Mouse (Mus musculus) cerebellum, adult 2 months (tissue): ENCODE measurements around the gene Ace3. TPM values are rescaled to one million over a fixed set of nuclear protein-coding genes. Genes with fewer than 3 reads are reported as not detected.

ENCODE experiments used
- DNase-seq, 2 experiments: peaks; one replicate each; pipeline ENCODE4 v3.0.0; 2021
- H3K27ac ChIP-seq: fragments of 200-500 bp; 2 replicates; pipeline ENCODE4 v1.5.1; 2012; ENCODE audit warnings: low read length, control low read depth, inconsistent platforms; ENCODE audit not compliant: insufficient read depth
- H3K27me3 ChIP-seq: fragments of 200-500 bp; 2 replicates; pipeline ENCODE4 v1.6.1; 2012; ENCODE audit warnings: inconsistent platforms, mild to moderate bottlenecking, low read length, moderate library complexity; ENCODE audit not compliant: control insufficient read depth, insufficient read depth
- H3K4me1 ChIP-seq: fragments of 200-500 bp; 2 replicates; pipeline ENCODE4 v1.6.1; 2011; ENCODE audit warnings: low read length; ENCODE audit not compliant: control insufficient read depth, insufficient read depth
- H3K4me3 ChIP-seq: fragments of 200-500 bp; replicated peaks from 2 replicates; pipeline ENCODE3; 2011; ENCODE audit warnings: mild to moderate bottlenecking, low read depth, low read length, control low read depth; ENCODE audit not compliant: insufficient read depth
- CTCF ChIP-seq: fragments of 200-500 bp; IDR thresholded peaks from 2 replicates; pipeline ENCODE4 v1.5.1; 2011; ENCODE audit warnings: low read depth, mild to moderate bottlenecking, control low read depth, low read length, moderate library complexity, borderline replicate concordance; ENCODE audit not compliant: insufficient read depth
- POLR2A ChIP-seq: fragments of 200-500 bp; IDR thresholded peaks from 2 replicates; pipeline ENCODE4 v1.6.1; 2011; ENCODE audit warnings: low read length, control low read depth, borderline replicate concordance; ENCODE audit not compliant: insufficient read depth
- whole genome bisulfite sequencing: fragments of 180-500 bp; shearing (Covaris S2); methylation state at CpG from one replicate; pipeline ENCODE4 v1.1.7; 2018; 5-methylcytosine and 5-hydroxymethylcytosine counted together
- polyA plus RNA-seq: library from polyadenylated mRNA; depleted of rRNA; stranded (reverse); fragments of >200 nt; gene quantifications from 2 replicates; pipeline ENCODE4 v1.2.3, GENCODE M21; 2012

Gene Ace3
- polyA plus RNA-seq, 1 experiment = not detected

- Histone ChIP-seq H3K4me3 (peak within 1 kb of the TSS; percentile 66), H3K4me1 (0 out of 2 replicates have a peak, but pooled peaks cover 2% of the 10 kb centered on the region), H3K27me3 (no peaks in the 10 kb centered on the region), H3K27ac (no peak within 1 kb of the TSS)
- DNase-seq = peak in 1 of 2 experiments; percentile 27
- WGBS = 2% methylated on average over 75 of the region's 76 CpGs
- no peak for TF ChIP-seq CTCF
- TF ChIP-seq POLR2A = no peak
Measured at GRCm38 (mm10) chr11:105967741-105968574, 26.5 kb upstream of the Ace3 start, which contains the start of gene Ace. Gene Ace (plus strand): TSS chr11:105967945.

GRCm38 (mm10) chr11:105968948-105969347 lies 25.5 kb upstream of the Ace3 start:
- WGBS = 63% methylated on average over 10 of the region's 10 CpGs
- no peak for TF ChIP-seq POLR2A
- TF ChIP-seq CTCF = no peak
- Histone ChIP-seq H3K4me3 (no peak overlapping the region), H3K27ac (no peak overlapping the region), H3K4me1 (peaks cover 8% of the 10 kb centered on the region), H3K27me3 (no peaks in the 10 kb centered on the region)
- no peak for DNase-seq

GRCm38 (mm10) chr11:105969516-105969915 lies 25.0 kb upstream of the Ace3 start:
- TF ChIP-seq CTCF = peak; percentile 52
- TF ChIP-seq POLR2A = no peak
- no peak for DNase-seq
- Histone ChIP-seq H3K4me3 (no peak overlapping the region), H3K27ac (no peak overlapping the region), H3K4me1 (peaks cover 13% of the 10 kb centered on the region), H3K27me3 (no peaks in the 10 kb centered on the region)
- WGBS = 71% methylated on average over 1 of the region's 1 CpGs

- peaks cover 29% of the 10 kb centered on the region for H3K4me1 ChIP-seq
- no peak overlapping the region for H3K27ac ChIP-seq
- 27% methylated on average over 6 of the region's 6 CpGs for WGBS
- no peak overlapping the region for H3K4me3 ChIP-seq
- H3K27me3 ChIP-seq = no peaks in the 10 kb centered on the region
- DNase-seq = peak; percentile 62 to 68
- TF ChIP-seq POLR2A (no peak), CTCF (no peak)
Measured at GRCm38 (mm10) chr11:105974593-105974992, 19.9 kb upstream of the Ace3 start.

- WGBS = 10% methylated on average over 3 of the region's 3 CpGs
- Histone ChIP-seq H3K27me3 (no peaks in the 10 kb centered on the region), H3K27ac (no peak overlapping the region), H3K4me1 (peaks cover 29% of the 10 kb centered on the region), H3K4me3 (no peak overlapping the region)
- DNase-seq = peak; percentile 59 to 73
- TF ChIP-seq CTCF = no peak
- TF ChIP-seq POLR2A = no peak
Measured at GRCm38 (mm10) chr11:105975050-105975449, 19.4 kb upstream of the Ace3 start.

GRCm38 (mm10) chr11:105975636-105976035 lies 18.8 kb upstream of the Ace3 start:
- no peak for TF ChIP-seq POLR2A
- no peak for TF ChIP-seq CTCF
- 95% methylated on average over 5 of the region's 5 CpGs for WGBS
- Histone ChIP-seq H3K27me3 (no peaks in the 10 kb centered on the region), H3K27ac (no peak overlapping the region), H3K4me3 (no peak overlapping the region), H3K4me1 (peaks cover 29% of the 10 kb centered on the region)
- DNase-seq = no peak

GRCm38 (mm10) chr11:105978232-105978631 lies 16.2 kb upstream of the Ace3 start:
- Histone ChIP-seq H3K4me3 (no peak overlapping the region), H3K27me3 (no peaks in the 10 kb centered on the region), H3K27ac (no peak overlapping the region), H3K4me1 (peaks cover 29% of the 10 kb centered on the region)
- 9% methylated on average over 2 of the region's 2 CpGs for WGBS
- peak; percentile 59 to 75 for DNase-seq
- no peak for TF ChIP-seq CTCF
- TF ChIP-seq POLR2A = no peak

GRCm38 (mm10) chr11:105978634-105979033 lies 15.8 kb upstream of the Ace3 start:
- peaks cover 27% of the 10 kb centered on the region for H3K4me1 ChIP-seq
- H3K27me3 ChIP-seq = no peaks in the 10 kb centered on the region
- no peak for DNase-seq
- no peak overlapping the region for H3K27ac ChIP-seq
- H3K4me3 ChIP-seq = no peak overlapping the region
- WGBS = 78% methylated on average over 5 of the region's 5 CpGs
- TF ChIP-seq POLR2A (no peak), CTCF (no peak)
